Mouse (Mus musculus) natural killer cell, adult 2 months (primary cell): ENCODE measurements around the gene Ccnq.

Experiments used
- DNase-seq, 2 experiments: peaks; one replicate each; pipeline ENCODE4 v3.0.0; 2022; ENCODE audit warnings: low spot score in 2 of 2

The Ccnq gene

DNA sequence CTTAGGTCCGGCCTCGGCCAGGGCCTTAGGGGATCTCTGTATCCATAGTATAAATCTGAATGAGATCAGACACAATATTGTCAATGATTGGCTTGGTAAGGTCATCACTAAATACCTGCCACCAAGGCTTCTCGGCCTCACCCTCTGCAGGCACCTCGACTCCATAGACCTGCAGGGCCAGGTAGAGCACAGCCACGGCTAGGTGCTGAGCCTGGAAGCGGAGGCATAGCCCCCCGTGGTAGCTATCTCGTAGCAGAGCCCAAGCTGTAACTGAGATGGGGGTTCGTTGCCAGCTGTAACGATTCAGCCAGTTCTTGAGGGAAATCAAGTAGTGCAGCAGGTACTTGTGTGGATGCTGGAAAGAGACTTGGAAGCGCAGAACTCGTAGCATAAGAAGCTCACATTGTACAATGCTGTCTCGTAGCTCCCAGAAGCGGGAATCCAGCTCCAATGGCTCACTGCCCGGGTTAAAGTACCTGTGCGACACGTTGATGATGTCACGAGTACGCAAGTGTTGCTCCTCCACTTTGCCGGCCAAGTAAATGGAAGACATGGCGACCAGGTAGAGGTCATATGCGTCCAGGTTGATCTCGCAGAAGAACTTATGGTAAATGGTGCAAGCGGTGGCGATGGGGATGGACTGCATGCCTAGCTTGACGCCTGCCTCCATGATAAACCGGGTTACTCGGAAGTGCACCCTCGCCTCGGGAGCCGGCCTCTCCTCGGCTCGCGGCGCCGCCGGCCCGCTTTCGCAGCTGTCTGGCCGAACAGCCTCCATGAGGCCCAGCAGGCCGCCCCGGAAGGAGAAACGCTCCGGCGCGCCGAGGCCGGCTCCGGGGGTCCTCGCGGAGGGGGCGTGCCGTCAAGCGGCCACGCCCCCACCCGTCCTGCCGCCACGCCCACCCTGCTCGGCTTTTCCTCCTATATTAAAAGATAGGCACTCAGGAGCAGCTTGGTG is at the start of gene Ccnq:
Gene Ccnq, minus strand, starts transcription at position 845 of the 958 bp plus-strand sequence.
- peak; percentile 71 to 72 for DNase-seq

DNA sequence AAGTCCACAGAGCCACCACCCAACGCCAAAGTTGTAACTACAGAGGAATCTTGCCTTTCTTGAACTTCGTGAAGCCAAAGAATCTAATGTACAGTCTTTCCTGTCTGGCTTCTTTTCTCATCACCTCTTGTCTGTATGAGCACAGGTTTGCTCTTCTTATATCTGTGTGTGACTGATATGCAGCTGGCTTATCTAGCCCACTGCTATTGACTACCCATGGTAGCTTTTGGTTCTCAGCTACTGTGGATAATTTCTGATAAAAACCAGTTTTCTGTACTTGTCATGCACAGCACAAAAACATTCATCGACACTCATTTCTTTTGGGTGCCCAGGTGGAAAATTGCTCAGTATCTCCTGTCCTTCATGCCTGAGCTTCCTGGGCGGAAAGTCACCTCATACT is 49.6 kb upstream of the Ccnq start:
- DNase-seq = no peak

DNA sequence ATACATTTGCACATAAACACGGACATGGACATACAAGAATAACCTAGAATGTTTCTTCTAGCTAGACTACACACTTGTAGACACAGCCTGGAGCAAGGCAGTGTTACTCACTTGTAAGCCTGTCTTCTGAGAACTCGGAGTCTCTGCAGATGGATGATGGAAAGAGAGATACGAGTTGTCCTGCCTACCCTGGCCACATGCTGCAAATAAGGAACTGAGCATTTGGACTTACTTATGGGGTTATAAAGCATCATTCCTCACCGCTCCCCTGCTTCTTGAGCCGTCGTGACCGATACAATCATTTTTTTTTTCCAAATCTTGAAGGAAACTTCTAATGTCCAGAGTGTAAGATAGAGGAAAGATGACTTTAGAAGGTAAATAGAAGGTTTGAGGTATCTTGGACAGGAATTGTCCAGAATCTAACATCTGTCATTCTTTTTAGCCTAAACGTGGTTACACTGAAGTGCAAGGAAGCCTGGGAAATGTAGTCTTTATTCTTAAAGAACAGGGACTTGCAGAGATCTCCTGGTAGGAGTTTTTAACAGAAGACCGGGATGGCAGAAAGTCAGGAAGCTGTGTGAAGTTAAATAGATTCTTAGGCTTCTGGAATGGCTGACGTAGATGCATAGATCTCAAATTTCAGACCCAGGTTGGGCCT is 44.7 kb upstream of the Ccnq start:
- DNase-seq = no peak

DNA sequence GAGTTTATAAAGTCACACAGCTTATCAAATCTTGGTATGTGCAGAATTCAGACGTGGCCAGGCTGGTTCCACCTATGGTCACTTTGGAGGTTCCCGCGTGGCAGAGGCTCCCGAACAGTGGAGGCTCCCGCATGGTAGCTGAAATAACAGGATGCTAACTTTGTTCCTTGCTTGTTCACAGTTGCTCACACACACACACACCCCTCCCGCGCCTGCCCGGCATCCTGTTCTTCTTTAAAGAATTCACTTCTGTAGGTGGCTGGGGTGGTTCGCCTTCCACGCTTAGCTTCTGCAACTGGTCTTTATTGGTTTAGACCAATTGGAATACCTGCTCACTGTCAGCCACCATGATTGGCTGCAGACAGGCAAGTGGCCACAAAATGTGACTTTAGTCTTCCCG is 41.6 kb upstream of the Ccnq start:
- no peak for DNase-seq

DNA sequence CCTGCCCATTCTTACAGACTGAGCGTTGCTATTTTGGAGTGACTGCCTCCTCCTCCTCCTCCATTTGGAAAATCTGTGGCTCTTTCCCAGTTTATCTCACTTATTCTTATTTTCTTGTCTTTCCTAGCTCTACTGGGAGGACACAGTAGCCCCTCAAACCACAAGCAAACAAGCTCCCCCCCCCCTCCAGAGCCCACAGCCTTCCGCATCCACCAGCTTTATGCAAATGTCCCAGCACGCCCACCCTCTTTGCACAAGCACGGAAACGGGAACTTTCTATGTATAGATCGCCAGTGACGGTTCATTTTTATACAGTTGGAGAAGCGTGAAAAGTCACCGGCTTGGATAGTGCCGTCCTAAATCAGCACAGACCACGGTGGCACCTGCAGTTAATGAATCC is 40.9 kb upstream of the Ccnq start:
- DNase-seq = no peak

DNA sequence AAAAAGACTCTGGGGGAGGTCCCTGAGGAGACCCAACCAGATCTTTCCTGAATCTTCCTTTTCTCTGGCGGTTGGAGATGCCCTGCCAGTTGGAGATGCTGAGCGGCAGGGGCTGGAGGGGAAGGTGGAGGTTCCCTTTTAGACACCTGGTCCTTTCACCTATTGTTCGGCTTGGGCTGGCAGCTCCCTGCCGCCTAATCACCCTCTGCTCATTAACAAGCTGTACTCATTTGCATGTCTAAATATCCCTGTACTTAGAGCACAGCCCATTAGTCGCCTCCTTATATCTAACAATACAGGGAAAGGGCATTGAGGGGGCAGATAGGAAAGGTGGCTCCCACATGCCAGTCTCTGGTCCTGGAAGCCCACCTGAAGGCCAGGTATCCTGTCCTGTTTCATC is 40.5 kb upstream of the Ccnq start:
- no peak for DNase-seq

DNA sequence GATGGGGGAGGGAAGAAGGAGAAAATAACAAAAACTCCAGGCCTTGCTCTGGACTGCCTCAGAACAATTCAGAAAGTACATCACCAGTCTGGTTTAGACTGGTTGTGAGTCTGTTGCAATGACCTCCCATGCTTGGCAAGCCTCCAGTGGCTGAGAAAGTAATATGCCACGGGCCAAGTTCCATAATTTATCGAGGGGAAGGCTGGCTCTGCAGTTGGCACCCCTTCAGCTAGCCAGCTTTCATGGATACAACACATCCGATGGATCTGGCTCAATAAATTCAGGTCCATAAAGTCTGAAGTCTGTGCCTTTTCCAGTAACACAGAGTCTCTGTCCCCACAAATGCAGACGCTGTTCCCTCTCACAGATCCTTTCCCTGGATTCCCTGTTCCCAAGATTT is 40.1 kb upstream of the Ccnq start:
- no peak for DNase-seq

DNA sequence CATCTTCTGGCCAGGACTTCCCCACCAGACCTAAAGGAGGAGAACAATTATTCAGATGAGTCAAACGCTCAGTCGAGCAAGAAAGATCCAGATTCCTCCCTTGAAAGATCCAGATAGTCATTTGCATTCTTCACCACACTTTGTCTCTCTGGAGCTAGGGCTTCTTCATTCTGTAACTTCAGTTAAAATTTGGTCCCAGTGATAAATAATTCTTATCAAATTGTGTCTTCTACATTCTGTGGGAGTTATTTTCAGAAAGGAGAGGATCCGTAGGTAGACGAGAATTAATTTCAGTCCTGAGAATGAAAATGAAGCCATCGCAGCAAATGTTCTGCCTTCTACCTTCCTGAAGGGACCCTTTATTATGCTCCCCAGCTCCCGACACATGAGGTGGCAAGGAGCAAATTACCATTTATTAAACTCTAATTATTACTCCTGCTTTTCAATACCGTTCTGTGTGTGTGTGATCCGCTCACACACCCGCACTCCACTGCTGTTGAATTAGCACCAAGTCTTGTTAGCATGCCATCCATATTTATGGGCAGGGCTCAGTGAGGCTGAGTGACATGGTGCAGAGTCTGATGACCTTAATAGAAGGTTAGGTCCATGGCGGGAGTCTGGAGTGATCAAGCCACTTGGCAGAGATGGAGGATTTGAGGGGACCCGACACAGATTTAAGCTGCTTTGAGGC is 38.0 kb upstream of the Ccnq start:
- DNase-seq = no peak

DNA sequence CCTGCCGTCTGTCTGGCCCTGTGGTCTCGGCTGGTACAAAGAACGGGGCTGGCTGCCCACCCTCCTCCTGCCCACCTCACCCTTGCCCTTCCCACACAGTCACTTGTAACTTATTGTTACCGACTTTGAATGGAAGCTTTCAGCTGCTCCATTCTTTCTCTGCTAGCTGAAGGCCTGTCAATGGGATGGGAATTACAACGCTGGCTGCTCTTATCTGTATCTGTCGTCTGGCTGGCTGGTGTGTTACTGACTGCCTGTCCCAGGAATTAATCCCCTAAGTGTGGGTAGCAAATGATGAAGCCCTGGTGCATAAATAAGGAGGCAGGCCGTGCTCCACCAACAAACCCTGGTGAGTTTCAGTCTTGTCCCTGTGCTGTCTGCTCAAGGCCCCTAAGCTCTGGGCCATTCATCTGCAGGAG is 34.5 kb upstream of the Ccnq start:
- DNase-seq = no peak

DNA sequence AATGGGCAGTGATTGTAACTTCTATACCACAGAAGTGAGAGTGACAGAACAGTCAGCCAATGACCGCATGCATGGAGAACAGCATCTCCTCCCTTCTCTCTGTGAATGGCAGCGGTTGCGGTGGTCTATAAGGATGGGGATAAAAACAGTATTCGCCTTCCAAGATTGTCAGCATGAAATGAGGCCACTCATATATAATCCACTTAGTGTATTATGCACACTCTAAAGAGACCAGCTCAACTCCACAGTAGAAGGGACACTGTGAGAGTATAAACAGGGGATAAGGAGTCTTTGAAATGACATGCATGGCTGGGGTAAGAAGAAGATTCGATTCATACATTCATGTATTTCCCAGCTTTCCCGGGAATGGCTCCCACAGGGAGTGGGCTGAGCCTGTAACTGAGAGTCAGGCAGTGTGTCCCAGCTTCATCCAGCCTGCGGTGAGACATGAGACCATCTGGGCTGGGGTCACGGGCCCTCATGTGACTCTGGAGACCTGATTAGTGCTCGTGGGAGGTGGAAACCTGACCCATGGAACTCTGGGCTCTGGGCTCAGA is 31.3 kb upstream of the Ccnq start:
- no peak for DNase-seq

DNA sequence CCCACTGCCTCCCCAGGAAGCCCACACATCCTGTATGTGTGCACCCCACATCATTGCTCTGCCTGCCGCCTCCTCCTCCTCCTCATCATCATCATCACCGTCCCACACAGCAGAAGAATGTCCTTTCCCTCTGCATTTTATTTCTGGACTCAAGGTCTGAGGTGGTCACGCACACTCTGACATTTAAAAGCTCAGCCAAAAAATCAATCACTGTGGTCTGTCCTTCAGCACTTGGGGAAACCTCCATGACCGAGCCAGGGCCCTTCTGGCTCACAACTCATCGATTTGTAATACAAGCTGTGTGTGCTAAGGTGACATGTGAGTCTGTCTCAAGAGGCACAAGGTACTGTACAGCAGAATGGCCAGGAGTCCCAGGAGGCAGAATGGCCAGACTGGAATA is 30.8 kb upstream of the Ccnq start:
- no peak for DNase-seq

DNA sequence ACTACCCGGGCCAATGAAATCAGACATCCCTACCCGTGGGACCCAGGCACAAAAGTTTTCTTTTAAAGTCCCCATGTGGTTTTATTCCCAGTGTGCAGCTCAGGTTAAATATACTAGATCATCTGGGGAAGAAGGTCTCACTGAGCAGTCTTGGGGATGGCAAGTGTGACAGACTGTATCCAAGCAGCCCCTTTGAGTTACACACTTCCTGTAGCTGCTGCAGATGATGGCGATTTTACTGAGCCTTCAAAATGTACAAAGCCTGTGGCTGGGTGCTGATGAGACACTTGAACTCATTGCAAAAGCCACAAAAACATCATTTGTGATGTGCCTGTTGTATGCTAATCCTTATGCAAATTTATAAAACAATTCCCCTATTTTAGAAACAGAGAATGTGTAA is 29.0 kb upstream of the Ccnq start:
- DNase-seq = no peak

DNA sequence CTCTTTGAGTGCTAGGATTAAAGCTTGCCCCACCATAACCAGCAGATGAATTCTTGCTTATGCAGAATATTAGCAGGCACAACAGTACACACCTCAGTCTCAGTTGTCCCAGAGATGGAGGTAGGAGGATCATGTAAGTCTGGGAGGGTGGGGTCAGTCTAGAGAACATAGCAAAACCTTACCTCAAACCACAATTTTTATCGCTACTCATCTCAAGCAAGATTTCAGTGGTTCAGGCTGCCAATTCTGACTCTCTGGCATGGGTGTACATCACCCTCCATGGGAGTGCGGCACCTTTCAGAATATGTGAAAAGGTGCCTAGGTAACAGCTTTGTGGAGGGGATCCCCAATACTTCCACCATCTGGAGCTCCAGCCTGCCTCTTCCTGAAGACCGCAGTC is 28.5 kb upstream of the Ccnq start:
- DNase-seq = no peak

DNA sequence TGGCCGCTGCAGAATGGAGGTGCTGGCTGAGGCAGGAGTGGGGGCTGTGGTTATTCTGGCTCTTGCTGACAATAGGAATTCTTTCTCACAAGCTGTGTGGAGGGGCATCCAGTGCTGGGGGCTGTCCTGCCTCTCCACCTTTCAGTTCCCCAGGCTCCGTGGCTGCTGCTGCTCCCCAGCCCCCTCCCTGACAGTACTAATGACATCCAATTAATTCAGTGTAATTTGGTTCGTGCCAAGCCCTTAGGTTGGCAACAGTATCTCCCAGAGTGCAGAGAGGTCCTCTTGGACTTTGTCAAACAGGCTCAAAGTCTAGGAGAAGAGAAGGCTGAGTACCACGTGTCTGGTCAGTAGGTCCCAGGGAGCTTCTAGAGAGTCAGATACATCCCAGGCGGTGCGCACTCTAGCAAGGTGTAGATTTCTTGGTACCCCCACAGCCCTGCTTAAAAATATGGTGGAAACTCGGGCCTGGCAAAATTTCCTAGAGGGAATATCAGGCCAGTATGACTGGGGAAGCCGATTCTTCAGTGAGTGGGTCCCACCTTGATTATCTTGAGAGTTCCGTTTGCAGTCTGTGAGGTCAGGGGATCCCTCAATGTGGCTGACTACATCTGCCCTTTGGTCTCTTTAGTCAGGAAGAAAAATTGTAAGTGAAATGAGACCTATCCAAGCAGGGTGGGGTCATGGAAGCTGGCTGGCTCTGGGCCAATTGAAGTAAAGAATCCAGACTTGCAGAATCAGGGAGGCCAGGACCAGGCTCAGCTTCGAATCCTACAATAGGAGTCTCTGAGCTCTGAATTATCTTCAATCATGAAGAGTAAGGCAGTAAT is 26.5 kb upstream of the Ccnq start:
- no peak for DNase-seq

DNA sequence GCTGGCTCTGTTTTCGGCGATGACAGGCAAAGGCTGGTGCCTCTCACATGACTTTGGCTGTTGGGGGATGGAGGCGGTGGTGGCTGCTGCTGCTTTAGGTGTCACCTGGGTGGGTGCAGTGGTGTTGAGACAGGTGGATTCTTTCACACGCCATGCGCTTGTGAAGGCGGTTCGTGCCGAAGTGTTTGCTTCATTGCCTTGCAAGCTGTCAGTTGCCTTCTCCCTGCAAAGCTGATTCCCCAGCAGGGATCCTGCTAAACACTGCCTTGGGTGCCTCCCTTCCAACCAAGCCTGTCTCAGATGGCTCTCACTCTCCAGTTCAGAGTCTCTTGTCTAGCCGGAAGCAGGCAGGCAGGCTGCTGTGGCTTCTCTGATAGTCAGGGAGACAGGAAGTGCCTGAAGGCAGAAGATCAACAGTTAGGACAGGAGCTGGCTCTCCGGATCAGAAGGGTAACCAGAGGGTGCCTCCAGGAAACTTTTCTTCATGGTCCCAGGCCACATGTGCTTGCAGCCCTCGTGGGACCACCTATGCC is 20.3 kb upstream of the Ccnq start:
- peak; percentile 24 to 36 for DNase-seq

DNA sequence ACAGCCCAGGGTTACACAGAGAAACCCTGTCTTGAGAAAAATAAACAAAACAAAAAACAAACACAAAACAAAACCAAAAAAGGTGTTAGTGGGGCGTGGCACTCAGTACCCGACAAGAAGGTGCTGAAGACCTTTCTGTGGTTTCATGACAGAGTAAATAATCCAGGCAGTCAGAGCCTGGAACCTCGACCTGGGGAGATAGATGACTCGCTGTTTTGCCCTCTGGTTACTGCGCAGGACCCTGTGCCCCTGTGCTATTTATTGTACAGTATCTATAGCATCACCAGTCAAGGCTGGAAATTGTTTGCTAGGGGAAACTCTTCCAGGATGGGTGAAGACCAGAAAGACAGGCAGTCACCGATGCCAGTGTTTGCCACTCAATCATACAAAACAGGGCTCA is 18.9 kb upstream of the Ccnq start:
- no peak for DNase-seq

DNA sequence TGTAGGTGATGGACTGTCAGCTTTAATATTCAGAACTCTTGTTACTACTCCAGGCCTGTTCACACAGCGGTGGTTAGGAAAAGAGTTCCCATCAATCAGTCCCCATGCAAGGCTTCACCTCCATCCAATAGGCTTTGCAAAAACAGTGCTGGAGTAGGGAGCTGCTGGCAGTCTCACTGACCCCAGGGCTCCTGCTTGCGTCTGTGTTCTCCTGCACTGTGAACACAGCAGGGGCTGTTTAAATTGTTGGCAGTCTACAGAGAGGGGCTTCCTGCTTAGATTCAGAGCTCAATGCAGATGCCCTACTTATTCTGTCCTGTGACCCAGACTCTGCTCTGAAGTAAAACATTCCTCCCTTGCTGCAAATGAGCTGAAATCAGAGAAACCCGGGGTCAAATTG is 17.2 kb upstream of the Ccnq start:
- DNase-seq = no peak

DNA sequence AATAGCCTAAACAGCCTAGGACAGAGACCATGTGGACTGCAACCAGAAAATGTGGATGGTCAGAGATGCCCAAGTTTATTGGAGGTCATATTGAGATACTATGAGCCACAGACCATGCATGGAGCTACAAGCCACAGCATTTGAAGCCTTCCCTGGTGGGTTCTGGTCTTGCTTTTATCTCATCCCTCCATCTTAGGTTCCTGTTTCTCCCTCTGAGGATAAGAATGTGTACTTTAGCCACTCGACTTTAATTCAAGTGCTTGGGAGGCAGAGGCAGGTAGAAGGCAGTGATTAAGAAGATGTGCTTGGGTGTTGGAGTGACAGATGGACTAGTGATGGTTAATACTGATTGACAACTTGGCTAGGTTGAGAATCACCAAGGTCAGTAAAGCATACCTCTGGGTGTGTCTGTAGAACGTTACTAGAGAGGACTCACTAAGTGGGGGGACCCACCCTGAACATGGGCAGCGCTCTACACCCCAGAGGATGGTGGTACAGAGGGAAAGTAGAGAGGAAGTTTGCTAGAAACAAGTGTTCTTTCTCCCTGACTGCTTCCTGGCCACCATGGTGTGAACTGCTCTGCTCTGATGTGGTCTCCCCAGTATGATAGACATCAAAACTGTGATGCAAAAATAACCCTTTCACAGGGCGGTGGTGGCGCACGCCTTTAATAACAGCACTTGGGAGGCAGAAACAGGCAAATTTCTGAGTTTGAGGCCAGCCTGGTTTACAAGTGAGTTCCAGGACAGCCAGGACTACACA is 14.7 kb upstream of the Ccnq start:
- peak; percentile 39 to 64 for DNase-seq

DNA sequence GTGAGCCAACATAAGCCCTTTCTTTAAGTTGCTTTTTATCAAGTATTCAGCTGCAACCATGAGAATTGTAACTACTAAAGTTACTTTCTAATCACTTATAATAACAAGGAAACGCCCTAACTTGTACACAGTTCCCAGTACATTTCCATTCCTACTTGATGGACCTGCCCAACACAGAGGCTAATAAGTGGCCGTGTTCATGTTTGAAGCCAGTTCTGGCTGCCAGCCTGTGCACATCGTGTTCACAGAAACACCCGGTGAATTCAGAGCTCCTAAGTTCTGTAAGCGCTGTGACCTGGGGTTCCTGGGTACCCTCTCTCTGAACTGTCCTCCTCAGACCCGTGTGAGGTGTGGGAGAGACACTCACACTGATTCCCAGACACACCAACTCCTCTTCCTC is 13.3 kb upstream of the Ccnq start:
- DNase-seq = no peak

DNA sequence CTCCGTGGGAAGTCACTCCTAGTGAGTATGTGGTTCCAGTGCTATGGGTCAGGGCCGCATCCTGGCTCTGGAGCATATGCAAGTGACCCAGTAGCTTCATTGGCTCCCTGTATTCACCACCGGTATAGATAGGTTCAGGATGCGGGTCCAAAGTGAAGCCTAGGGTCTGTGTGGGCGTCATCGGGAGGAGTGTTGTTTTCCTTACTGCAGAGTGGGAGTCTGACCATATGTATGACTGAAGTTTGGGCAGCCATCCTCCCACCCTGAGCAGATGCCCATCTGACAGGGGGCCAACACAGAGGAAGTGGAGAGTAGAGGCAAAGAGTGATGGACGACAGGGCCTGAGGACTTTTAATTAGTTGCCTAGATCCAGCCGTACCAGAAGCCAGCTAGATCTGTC is 12.8 kb upstream of the Ccnq start:
- DNase-seq = no peak
